Mouse (Mus musculus): Measurements from ENCODE around the gene Zc3h7b.

- no peak for TF ChIP-seq POLR2A (IDR thresholded peaks at IDR 0.05; ENCODE audit: control insufficient read depth in 1 of 2, insufficient read depth in 1 of 2, low read depth in 1 of 2, low read length in 2 of 2, poor library complexity in 1 of 2)
- TF ChIP-seq MYC (IDR thresholded peaks at IDR 0.05; ENCODE audit: low read depth, low read length) = no peak
- TF ChIP-seq CHD2 (IDR thresholded peaks at IDR 0.05; ENCODE audit: low read length) = no peak
- TF ChIP-seq TCF12 (IDR thresholded peaks at IDR 0.05; ENCODE audit: low read depth, low read length) = no peak
- TF ChIP-seq POLR2AphosphoS5 (IDR thresholded peaks at IDR 0.05; ENCODE audit: borderline replicate concordance, low read depth, low read length) = no peak
- no peak for TF ChIP-seq BHLHE40 (IDR thresholded peaks at IDR 0.05; ENCODE audit: borderline replicate concordance, low read depth, low read length)
- no peak for TF ChIP-seq MYB (IDR thresholded peaks at IDR 0.05; ENCODE audit: low read depth, low read length)
Observed at GRCm38 (mm10) chr15:81723653-81724052, 21.2 kb upstream of the Zc3h7b start.
